Mouse (Mus musculus): ENCODE data around the gene Hoxd11. TPM values are rescaled to one million over a fixed set of nuclear protein-coding genes. Genes with fewer than 3 reads are reported as not detected.

Gene Hoxd11
- polyA plus RNA-seq, 1 experiment, result not detected

DNA sequence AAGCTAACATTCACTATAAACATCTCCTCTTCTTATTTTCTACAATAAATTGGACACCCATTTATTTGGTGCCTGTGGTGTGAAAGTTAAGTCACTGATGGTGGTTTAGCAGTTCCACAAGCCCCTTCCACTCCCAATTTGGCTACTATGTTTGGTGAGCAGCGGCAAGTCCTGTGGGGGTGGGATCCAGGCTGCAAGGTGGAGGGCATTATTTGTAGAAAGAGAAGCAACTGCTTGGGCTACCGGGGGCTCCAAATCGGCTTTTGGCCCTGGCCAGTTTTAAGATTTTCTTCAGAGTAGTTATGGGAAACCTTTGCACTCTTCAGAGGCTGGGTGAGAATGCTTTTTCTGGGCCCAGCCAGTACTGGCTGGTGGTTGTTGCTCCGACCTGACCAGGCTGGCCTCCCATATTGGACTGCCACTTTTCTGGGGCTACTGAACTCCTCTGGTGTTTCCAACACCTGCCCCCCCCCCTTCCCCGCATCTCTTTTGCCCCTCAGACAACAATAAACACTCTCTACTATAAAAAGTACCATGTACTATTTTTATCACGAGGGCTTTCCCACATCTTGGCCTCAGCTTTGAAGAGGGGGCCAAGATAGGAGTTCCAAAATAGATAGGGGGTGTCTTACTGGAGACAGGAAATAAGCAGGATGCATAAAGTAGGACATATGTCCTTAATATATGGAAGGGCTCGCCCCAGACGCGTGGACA, 52.6 kb downstream of the Hoxd11 start:
- Histone ChIP-seq H3K4me3 (ENCODE audit: low read depth, low read length) (no peak overlapping the region), H3K27me3 (ENCODE audit: control insufficient read depth, insufficient read depth, low read length, poor library complexity, severe bottlenecking) (peaks cover 49% of the 10 kb centered on the region), H3K9me3 (replicated peaks; ENCODE audit: control insufficient read depth, insufficient read depth, low read length, poor library complexity, severe bottlenecking) (no peaks in the 10 kb centered on the region), H3K36me3 (ENCODE audit: control insufficient read depth, insufficient read depth, low read length, poor library complexity, severe bottlenecking) (no peaks in the 10 kb centered on the region), H3K9ac (ENCODE audit: low read depth, poor library complexity, severe bottlenecking) (no peak overlapping the region), H3K4me1 (ENCODE audit: control insufficient read depth, insufficient read depth, low read length) (no peaks in the 10 kb centered on the region), H3K27ac (ENCODE audit: insufficient read depth, low read length) (no peak overlapping the region)
- TF ChIP-seq EP300 (IDR thresholded peaks at IDR 0.05; ENCODE audit: insufficient read depth, low read depth, low read length) (no peak), POLR2A (IDR thresholded peaks at IDR 0.05; ENCODE audit: insufficient read depth, low read length) (no peak), CTCF (IDR thresholded peaks at IDR 0.05; ENCODE audit: low read depth, low read length) (no peak)

DNA sequence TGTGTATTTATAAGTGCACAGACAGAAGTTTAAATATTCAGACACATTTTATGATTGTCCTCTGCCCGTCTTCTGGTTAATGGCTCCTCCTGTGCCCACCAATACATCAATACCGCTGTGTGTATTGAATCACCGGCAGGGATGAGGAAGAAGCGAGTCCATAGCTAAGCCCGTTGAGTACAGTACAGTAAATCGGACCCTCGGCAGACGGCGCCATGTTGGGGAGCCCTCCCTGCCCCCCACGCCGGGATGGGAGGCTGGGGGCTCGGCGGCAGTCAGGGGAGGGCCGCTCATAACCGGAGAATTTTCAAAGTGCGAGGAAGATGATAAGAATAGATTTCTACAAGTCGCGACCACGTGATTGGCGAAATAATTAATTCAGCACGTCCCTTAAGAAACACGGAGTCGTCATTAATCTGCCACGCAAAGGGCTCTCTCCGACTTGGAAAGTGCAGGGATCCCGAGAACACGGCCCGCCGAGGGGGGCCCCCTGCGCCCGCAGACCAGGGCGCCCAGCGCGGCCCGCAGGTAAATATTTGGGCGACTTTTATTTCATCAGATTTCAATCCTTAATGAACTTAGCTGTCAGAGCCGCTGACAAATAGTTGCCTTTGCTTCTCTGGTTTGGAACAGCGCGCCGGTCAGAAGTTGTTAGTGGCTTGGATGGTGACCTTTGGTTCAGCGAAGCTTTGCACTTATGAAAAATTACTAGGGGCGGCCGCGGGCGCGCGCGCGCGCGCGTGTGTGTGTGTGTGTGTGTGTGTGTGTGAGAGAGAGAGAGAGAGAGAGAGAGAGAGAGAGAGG, 53.4 kb downstream of the Hoxd11 start:
- Histone ChIP-seq H3K9ac (ENCODE audit: low read depth, poor library complexity, severe bottlenecking) (no peak overlapping the region), H3K9me3 (replicated peaks; ENCODE audit: control insufficient read depth, insufficient read depth, low read length, poor library complexity, severe bottlenecking) (no peaks in the 10 kb centered on the region), H3K27me3 (ENCODE audit: control insufficient read depth, insufficient read depth, low read length, poor library complexity, severe bottlenecking) (peaks cover 52% of the 10 kb centered on the region), H3K4me3 (ENCODE audit: low read depth, low read length) (peak overlapping the region; percentile 8; the same call in 1 of the 2 replicates), H3K27ac (ENCODE audit: insufficient read depth, low read length) (no peak overlapping the region), H3K4me1 (ENCODE audit: control insufficient read depth, insufficient read depth, low read length) (no peaks in the 10 kb centered on the region), H3K36me3 (ENCODE audit: control insufficient read depth, insufficient read depth, low read length, poor library complexity, severe bottlenecking) (no peaks in the 10 kb centered on the region)
- TF ChIP-seq POLR2A (IDR thresholded peaks at IDR 0.05; ENCODE audit: insufficient read depth, low read length) (no peak), CTCF (IDR thresholded peaks at IDR 0.05; ENCODE audit: low read depth, low read length) (no peak), EP300 (IDR thresholded peaks at IDR 0.05; ENCODE audit: insufficient read depth, low read depth, low read length) (no peak)

DNA sequence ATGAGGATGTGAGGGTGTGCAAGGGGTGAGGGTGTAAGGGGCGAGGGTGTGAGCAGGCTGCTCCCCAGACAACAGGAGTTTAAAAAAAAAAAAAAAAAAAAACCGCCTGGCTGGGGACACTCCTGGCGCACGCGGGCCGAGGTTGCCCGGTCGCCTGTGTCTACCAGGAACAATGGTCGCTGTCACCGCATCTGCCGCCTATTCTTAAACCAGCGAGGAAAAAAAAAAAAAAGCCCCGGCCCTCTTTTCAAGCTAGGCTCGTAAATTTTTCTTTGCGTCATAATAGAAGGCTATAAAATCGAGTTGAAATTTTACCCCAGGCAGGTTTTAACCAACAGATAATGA, 53.9 kb downstream of the Hoxd11 start:
- H3K9ac ChIP-seq (ENCODE audit: low read depth, poor library complexity, severe bottlenecking), result no peak overlapping the region
- H3K36me3 ChIP-seq (ENCODE audit: control insufficient read depth, insufficient read depth, low read length, poor library complexity, severe bottlenecking), result no peaks in the 10 kb centered on the region
- TF ChIP-seq CTCF (IDR thresholded peaks at IDR 0.05; ENCODE audit: low read depth, low read length), result no peak
- no peak for TF ChIP-seq POLR2A (IDR thresholded peaks at IDR 0.05; ENCODE audit: insufficient read depth, low read length)
- no peak for TF ChIP-seq EP300 (IDR thresholded peaks at IDR 0.05; ENCODE audit: insufficient read depth, low read depth, low read length)
- H3K27ac ChIP-seq (ENCODE audit: insufficient read depth, low read length), result no peak overlapping the region
- H3K9me3 ChIP-seq (replicated peaks; ENCODE audit: control insufficient read depth, insufficient read depth, low read length, poor library complexity, severe bottlenecking), result no peaks in the 10 kb centered on the region
- peak overlapping the region; percentile 8; the same call in 1 of the 2 replicates for H3K4me3 ChIP-seq (ENCODE audit: low read depth, low read length)
- H3K4me1 ChIP-seq (ENCODE audit: control insufficient read depth, insufficient read depth, low read length), result no peaks in the 10 kb centered on the region
- peaks cover 57% of the 10 kb centered on the region for H3K27me3 ChIP-seq (ENCODE audit: control insufficient read depth, insufficient read depth, low read length, poor library complexity, severe bottlenecking)

DNA sequence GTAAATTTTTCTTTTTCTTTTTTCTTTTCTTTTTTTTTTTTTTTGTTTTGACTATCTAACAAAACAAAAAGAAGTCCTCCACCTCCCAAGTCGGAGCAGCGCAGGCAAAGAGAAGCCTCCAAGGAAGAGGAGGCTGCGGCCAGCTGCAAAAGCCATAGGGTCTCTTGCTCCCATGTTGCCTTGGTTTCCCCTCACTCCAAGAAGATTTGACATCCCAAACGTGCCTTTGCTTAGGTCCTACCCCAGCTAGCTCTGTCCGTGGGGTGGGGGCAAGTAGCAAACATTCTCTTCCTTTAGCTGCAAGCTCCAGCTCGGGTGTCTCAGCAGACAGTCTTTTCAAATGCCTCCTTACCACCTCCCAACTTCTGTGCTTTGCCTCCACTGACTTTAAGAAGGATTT, 54.4 kb downstream of the Hoxd11 start:
- TF ChIP-seq POLR2A (IDR thresholded peaks at IDR 0.05; ENCODE audit: insufficient read depth, low read length) (no peak), CTCF (IDR thresholded peaks at IDR 0.05; ENCODE audit: low read depth, low read length) (no peak), EP300 (IDR thresholded peaks at IDR 0.05; ENCODE audit: insufficient read depth, low read depth, low read length) (no peak)
- peaks cover 62% of the 10 kb centered on the region for H3K27me3 ChIP-seq (ENCODE audit: control insufficient read depth, insufficient read depth, low read length, poor library complexity, severe bottlenecking)
- H3K9me3 ChIP-seq (replicated peaks; ENCODE audit: control insufficient read depth, insufficient read depth, low read length, poor library complexity, severe bottlenecking), result no peaks in the 10 kb centered on the region
- no peaks in the 10 kb centered on the region for H3K36me3 ChIP-seq (ENCODE audit: control insufficient read depth, insufficient read depth, low read length, poor library complexity, severe bottlenecking)
- H3K27ac ChIP-seq (ENCODE audit: insufficient read depth, low read length), result no peak overlapping the region
- no peak overlapping the region for H3K9ac ChIP-seq (ENCODE audit: low read depth, poor library complexity, severe bottlenecking)
- no peaks in the 10 kb centered on the region for H3K4me1 ChIP-seq (ENCODE audit: control insufficient read depth, insufficient read depth, low read length)
- H3K4me3 ChIP-seq (ENCODE audit: low read depth, low read length), result no peak overlapping the region

DNA sequence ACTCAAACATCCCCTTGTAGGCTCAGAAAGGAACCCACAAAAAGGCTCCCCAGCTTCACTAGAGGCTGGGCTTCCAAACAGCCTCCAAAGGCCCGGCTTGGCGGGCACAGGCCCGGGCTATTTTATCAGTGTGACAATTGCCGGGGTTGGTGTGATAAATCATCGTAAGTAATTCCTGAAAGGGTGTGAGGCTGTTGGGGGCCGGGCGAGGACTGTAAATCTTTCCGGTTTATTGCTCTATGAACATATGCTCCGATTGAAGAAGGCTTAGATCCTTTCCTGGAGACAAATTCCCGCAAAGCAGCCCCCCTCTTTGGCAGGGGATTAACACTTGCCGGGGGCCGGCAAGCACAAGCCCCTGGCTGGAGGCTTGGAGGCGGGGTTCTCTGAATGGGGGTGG, 55.1 kb downstream of the Hoxd11 start:
- no peak overlapping the region for H3K4me3 ChIP-seq (ENCODE audit: low read depth, low read length)
- no peak for TF ChIP-seq POLR2A (IDR thresholded peaks at IDR 0.05; ENCODE audit: insufficient read depth, low read length)
- no peak for TF ChIP-seq CTCF (IDR thresholded peaks at IDR 0.05; ENCODE audit: low read depth, low read length)
- no peak for TF ChIP-seq EP300 (IDR thresholded peaks at IDR 0.05; ENCODE audit: insufficient read depth, low read depth, low read length)
- H3K27ac ChIP-seq (ENCODE audit: insufficient read depth, low read length), result no peak overlapping the region
- no peak overlapping the region for H3K9ac ChIP-seq (ENCODE audit: low read depth, poor library complexity, severe bottlenecking)
- H3K27me3 ChIP-seq (ENCODE audit: control insufficient read depth, insufficient read depth, low read length, poor library complexity, severe bottlenecking), result peaks cover 63% of the 10 kb centered on the region
- no peaks in the 10 kb centered on the region for H3K4me1 ChIP-seq (ENCODE audit: control insufficient read depth, insufficient read depth, low read length)
- H3K9me3 ChIP-seq (replicated peaks; ENCODE audit: control insufficient read depth, insufficient read depth, low read length, poor library complexity, severe bottlenecking), result no peaks in the 10 kb centered on the region
- H3K36me3 ChIP-seq (ENCODE audit: control insufficient read depth, insufficient read depth, low read length, poor library complexity, severe bottlenecking), result no peaks in the 10 kb centered on the region
